Mouse (Mus musculus) E14TG2a.4 (cell line): ENCODE results near the gene Lyst.

Experiments used
- CTCF ChIP-seq: conservative IDR thresholded peaks from 2 replicates; pipeline ENCODE4 v1.5.1; 2014; ENCODE audit warnings: low read length
- NANOG ChIP-seq: IDR thresholded peaks from 2 replicates; pipeline ENCODE4 v1.6.1; 2014; ENCODE audit warnings: borderline replicate concordance, low read length, mixed read lengths
- POU5F1 ChIP-seq: IDR thresholded peaks from 2 replicates; pipeline ENCODE4 v1.6.1; 2014; ENCODE audit warnings: low read length, borderline replicate concordance

GRCm38 (mm10) chr13:13573572-13574257, 16.5 kb upstream of the Lyst start:
- no peak for TF ChIP-seq CTCF
- no peak for TF ChIP-seq POU5F1
- TF ChIP-seq NANOG = no peak
